Mouse (Mus musculus) myocyte (in vitro differentiated cells): ENCODE results near the gene Gm5148. TPM values are rescaled to one million over a fixed set of nuclear protein-coding genes. Genes with fewer than 3 reads are reported as not detected.

Source experiments
- H3K27me3 ChIP-seq: one replicate; pipeline ENCODE4 v1.6.1; 2011; ENCODE audit not compliant: control insufficient read depth, insufficient read depth, insufficient read length
- H3K36me3 ChIP-seq: one replicate; pipeline ENCODE4 v1.6.1; 2011; ENCODE audit not compliant: control insufficient read depth, insufficient read depth
- H3K4me2 ChIP-seq: one replicate; pipeline ENCODE4 v1.6.1; 2011; ENCODE audit warnings: low read depth, control low read depth
- H3K4me3 ChIP-seq: one replicate; pipeline ENCODE4 v1.5.1; 2011; ENCODE audit warnings: mild to moderate bottlenecking, control low read depth, moderate library complexity
- H3K79me2 ChIP-seq: one replicate; pipeline ENCODE4 v1.6.1; 2011; ENCODE audit not compliant: control insufficient read depth, insufficient read depth
- H3ac ChIP-seq: one replicate; pipeline ENCODE4 v1.6.1; 2011; ENCODE audit not compliant: control insufficient read depth, insufficient read length
- CEBPB ChIP-seq: IDR thresholded peaks from 2 replicates; pipeline ENCODE4 v1.6.1; 2011; ENCODE audit warnings: mild to moderate bottlenecking, moderate library complexity; ENCODE audit not compliant: poor library complexity, insufficient read depth, severe bottlenecking
- E2F4 ChIP-seq: IDR thresholded peaks from one replicate; pipeline ENCODE4 v1.6.1; 2011; ENCODE audit warnings: mild to moderate bottlenecking, control low read depth, moderate library complexity; ENCODE audit not compliant: insufficient read depth
- MAX ChIP-seq: IDR thresholded peaks from one replicate; pipeline ENCODE4 v1.6.1; 2011; ENCODE audit warnings: low read depth, mild to moderate bottlenecking, control low read depth
- MYOD1 ChIP-seq, 3 experiments: IDR thresholded peaks; one replicate each; pipeline ENCODE4 v1.6.1; 2011; ENCODE audit warnings: control low read depth in 2 of 3, low read depth in 2 of 3, mild to moderate bottlenecking in 2 of 3, moderate library complexity in 1 of 3; ENCODE audit not compliant: insufficient read length in 2 of 3, control insufficient read depth in 1 of 3
- MYOG ChIP-seq, 3 experiments: IDR thresholded peaks; one replicate each; pipeline ENCODE4 v1.6.1; 2011; ENCODE audit warnings: control low read depth in 2 of 3, low read depth in 2 of 3, mild to moderate bottlenecking in 2 of 3; ENCODE audit not compliant: insufficient read length in 2 of 3, control insufficient read depth in 1 of 3, insufficient read depth in 1 of 3
- POLR2A ChIP-seq: IDR thresholded peaks from one replicate; pipeline ENCODE4 v1.6.1; 2011; ENCODE audit warnings: low read depth, mild to moderate bottlenecking, control low read depth, moderate library complexity; ENCODE audit not compliant: insufficient read length
- POLR2AphosphoS2 ChIP-seq: IDR thresholded peaks from one replicate; pipeline ENCODE4 v1.6.1; 2011; ENCODE audit warnings: low read depth, control low read depth; ENCODE audit not compliant: insufficient read length
- REST ChIP-seq: IDR thresholded peaks from one replicate; pipeline ENCODE4 v1.6.1; 2011; ENCODE audit warnings: mild to moderate bottlenecking, control low read depth, moderate library complexity; ENCODE audit not compliant: insufficient read depth, insufficient read length
- SRF ChIP-seq: IDR thresholded peaks from one replicate; pipeline ENCODE4 v1.6.1; 2011; ENCODE audit warnings: low read depth; ENCODE audit not compliant: control insufficient read depth, insufficient read length
- TCF12 ChIP-seq: IDR thresholded peaks from one replicate; pipeline ENCODE4 v1.6.1; 2011; ENCODE audit warnings: mild to moderate bottlenecking, control low read depth; ENCODE audit not compliant: poor library complexity, insufficient read depth, severe bottlenecking
- TCF3 ChIP-seq: IDR thresholded peaks from one replicate; pipeline ENCODE4 v1.6.1; 2011; ENCODE audit warnings: low read depth, control low read depth; ENCODE audit not compliant: insufficient read length
- USF1 ChIP-seq: IDR thresholded peaks from one replicate; pipeline ENCODE4 v1.6.1; 2011; ENCODE audit warnings: low read depth, mild to moderate bottlenecking, control low read depth, moderate library complexity
- polyA plus RNA-seq: library from polyadenylated mRNA; unstranded; fragments of >200 nt; fragmentation: generic; extraction: Trizol; gene quantifications from one replicate; pipeline ENCODE4 v1.2.1, GENCODE M21; 2012; ENCODE audit warnings: missing spikeins

The Gm5148 gene
- polyA plus RNA-seq, result 27.4 TPM

- Histone ChIP-seq H3K27me3 (no peaks in the 10 kb centered on the region), H3ac (no peak within 1 kb of the TSS), H3K4me3 (no peak within 1 kb of the TSS), H3K79me2 (no peaks in the 10 kb centered on the region), H3K36me3 (no peaks in the 10 kb centered on the region), H3K4me2 (peak within 1 kb of the TSS; percentile 24)
- TF ChIP-seq POLR2A, result no peak
- TF ChIP-seq MAX, result no peak
- no peak for TF ChIP-seq REST
- no peak for TF ChIP-seq MYOD1 (IDR thresholded peaks at IDR 0.05; ENCODE audit: control insufficient read depth in 1 of 3, insufficient read length in 2 of 3, low read depth in 2 of 3)
- TF ChIP-seq TCF3, result no peak
- TF ChIP-seq SRF, result no peak
- no peak for TF ChIP-seq CEBPB
- no peak for TF ChIP-seq E2F4
- no peak for TF ChIP-seq TCF12
- TF ChIP-seq MYOG (IDR thresholded peaks at IDR 0.05; ENCODE audit: control insufficient read depth in 1 of 3, insufficient read depth in 1 of 3, insufficient read length in 2 of 3, low read depth in 2 of 3), result no peak
Observed at GRCm38 (mm10) chr3:37724171-37724804, at the start of gene Gm5148. Gm5148 (minus strand) TSS chr3:37724490.

- TF ChIP-seq MAX (no peak), POLR2A (no peak), TCF12 (no peak), SRF (no peak), POLR2AphosphoS2 (no peak), E2F4 (no peak), MYOD1 (IDR thresholded peaks at IDR 0.05; ENCODE audit: control insufficient read depth in 1 of 3, insufficient read length in 2 of 3, low read depth in 2 of 3) (no peak)
- Histone ChIP-seq H3K36me3 (no peaks in the 10 kb centered on the region), H3K27me3 (no peaks in the 10 kb centered on the region), H3K4me2 (no peak overlapping the region), H3K4me3 (no peak overlapping the region), H3ac (no peak overlapping the region), H3K79me2 (no peaks in the 10 kb centered on the region)
Observed at GRCm38 (mm10) chr3:37770951-37771350, 46.7 kb upstream of the Gm5148 start.

GRCm38 (mm10) chr3:37769268-37769756 is 45.0 kb upstream of the Gm5148 start:
- no peak for TF ChIP-seq E2F4
- no peak for TF ChIP-seq TCF3
- TF ChIP-seq REST, result no peak
- no peak for TF ChIP-seq MAX
- no peak for TF ChIP-seq POLR2AphosphoS2
- no peak for TF ChIP-seq TCF12
- no peak for TF ChIP-seq POLR2A
- no peak for TF ChIP-seq CEBPB
- TF ChIP-seq MYOG (IDR thresholded peaks at IDR 0.05; ENCODE audit: control insufficient read depth in 1 of 3, insufficient read depth in 1 of 3, insufficient read length in 2 of 3, low read depth in 2 of 3), result no peak
- TF ChIP-seq USF1, result no peak
- TF ChIP-seq SRF, result no peak
- TF ChIP-seq MYOD1 (IDR thresholded peaks at IDR 0.05; ENCODE audit: control insufficient read depth in 1 of 3, insufficient read length in 2 of 3, low read depth in 2 of 3), result no peak

GRCm38 (mm10) chr3:37767147-37768015 is 43.1 kb upstream of the Gm5148 start:
- H3ac ChIP-seq, result no peak overlapping the region
- no peak for TF ChIP-seq MAX
- no peak overlapping the region for H3K4me2 ChIP-seq
- no peaks in the 10 kb centered on the region for H3K27me3 ChIP-seq
- H3K36me3 ChIP-seq, result no peaks in the 10 kb centered on the region
- no peak overlapping the region for H3K4me3 ChIP-seq
- no peaks in the 10 kb centered on the region for H3K79me2 ChIP-seq

More at GRCm38 (mm10) chr3:37769268-37769756, 45.0 kb upstream of the Gm5148 start:
- Histone ChIP-seq H3ac (no peak overlapping the region), H3K4me3 (no peak overlapping the region), H3K79me2 (no peaks in the 10 kb centered on the region), H3K36me3 (no peaks in the 10 kb centered on the region), H3K4me2 (no peak overlapping the region), H3K27me3 (no peaks in the 10 kb centered on the region)

- Histone ChIP-seq H3K4me2 (no peak overlapping the region), H3K79me2 (no peaks in the 10 kb centered on the region), H3K27me3 (no peaks in the 10 kb centered on the region), H3K36me3 (no peaks in the 10 kb centered on the region), H3ac (no peak overlapping the region), H3K4me3 (no peak overlapping the region)
- TF ChIP-seq MYOD1 (IDR thresholded peaks at IDR 0.05; ENCODE audit: control insufficient read depth in 1 of 3, insufficient read length in 2 of 3, low read depth in 2 of 3), result no peak
- no peak for TF ChIP-seq TCF3
- no peak for TF ChIP-seq MAX
- TF ChIP-seq CEBPB, result no peak
- TF ChIP-seq TCF12, result no peak
- no peak for TF ChIP-seq MYOG (IDR thresholded peaks at IDR 0.05; ENCODE audit: control insufficient read depth in 1 of 3, insufficient read depth in 1 of 3, insufficient read length in 2 of 3, low read depth in 2 of 3)
- TF ChIP-seq POLR2A, result no peak
- TF ChIP-seq REST, result no peak
- TF ChIP-seq SRF, result no peak
- no peak for TF ChIP-seq E2F4
- TF ChIP-seq POLR2AphosphoS2, result no peak
- no peak for TF ChIP-seq USF1
Observed at GRCm38 (mm10) chr3:37766628-37767027, 42.3 kb upstream of the Gm5148 start.
